Mouse (Mus musculus) liver, adult (tissue): ENCODE results near the gene Prm1.

Source experiments
- GATA4 ChIP-seq: IDR thresholded peaks from 2 replicates; pipeline ENCODE4 v1.6.1; 2014; ENCODE audit warnings: mild to moderate bottlenecking, low read length; ENCODE audit not compliant: insufficient replicate concordance

The Prm1 gene

DNA sequence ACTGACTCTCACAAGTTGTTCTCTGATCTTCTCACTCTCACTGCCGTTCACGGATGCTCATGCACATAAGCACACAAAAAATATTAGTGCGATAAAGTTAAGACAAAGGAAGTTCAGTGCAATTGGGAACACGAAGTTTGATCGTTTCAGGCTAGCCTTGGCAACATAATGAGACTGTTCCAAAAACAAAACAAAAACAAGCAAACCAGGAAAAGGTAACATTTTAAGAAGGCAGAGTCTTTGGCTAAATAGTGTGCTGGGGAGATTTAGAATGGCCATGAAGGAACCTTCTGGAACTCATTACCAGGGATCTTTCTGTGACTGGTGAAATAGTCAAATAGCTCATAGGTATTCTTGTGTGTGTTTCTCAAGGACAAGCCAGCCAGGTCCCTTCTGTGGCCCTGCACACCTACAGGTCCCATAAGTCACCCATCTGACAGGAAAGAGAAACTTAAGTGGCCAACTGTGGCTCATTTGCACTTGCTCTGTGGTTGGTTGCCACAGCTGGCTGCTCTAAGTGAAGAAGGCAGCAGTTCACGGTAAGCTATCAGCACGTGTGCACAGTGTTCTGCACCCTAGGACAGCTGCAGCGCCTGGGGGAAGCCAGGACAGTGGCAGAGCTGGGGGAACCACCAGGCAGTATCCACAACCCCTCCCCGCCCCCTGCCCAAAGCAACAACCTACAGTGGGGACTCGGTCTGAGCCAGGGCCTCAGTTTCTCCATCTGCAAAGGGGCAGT is at the start of gene Prm1:
Prm1 (minus strand) TSS at position 51 of the 739 bp plus-strand sequence.
- no peak for TF ChIP-seq GATA4

- TF ChIP-seq GATA4, result no peak
Measured at GRCm38 (mm10) chr16:10850905-10851304, 45.3 kb upstream of the Prm1 start.

GRCm38 (mm10) chr16:10849965-10850861 is 44.6 kb upstream of the Prm1 start:
- no peak for TF ChIP-seq GATA4

DNA sequence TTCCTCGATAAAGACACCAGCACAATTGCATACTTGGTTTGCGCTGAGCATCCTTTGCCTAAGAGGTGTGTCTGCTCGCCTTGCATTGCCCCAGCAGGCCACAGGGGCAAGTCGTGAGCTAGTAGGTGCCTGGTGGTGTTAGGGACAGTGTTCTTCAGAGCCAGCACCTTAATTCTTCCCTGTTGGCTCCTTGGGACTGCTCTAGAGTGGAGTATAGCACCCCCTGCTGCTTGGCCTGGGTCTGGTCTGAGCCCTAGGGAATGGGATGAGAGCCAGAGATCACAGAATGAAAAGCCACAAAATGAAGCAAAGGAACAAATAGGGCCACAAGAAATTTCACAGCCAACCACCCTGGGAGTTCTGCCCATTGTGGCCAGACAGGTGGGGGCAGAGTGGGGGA is 40.9 kb upstream of the Prm1 start:
- no peak for TF ChIP-seq GATA4

GRCm38 (mm10) chr16:10845952-10846351 is 40.3 kb upstream of the Prm1 start:
- TF ChIP-seq GATA4, result no peak

- no peak for TF ChIP-seq GATA4
Measured at GRCm38 (mm10) chr16:10844319-10844670, 38.7 kb upstream of the Prm1 start.

DNA sequence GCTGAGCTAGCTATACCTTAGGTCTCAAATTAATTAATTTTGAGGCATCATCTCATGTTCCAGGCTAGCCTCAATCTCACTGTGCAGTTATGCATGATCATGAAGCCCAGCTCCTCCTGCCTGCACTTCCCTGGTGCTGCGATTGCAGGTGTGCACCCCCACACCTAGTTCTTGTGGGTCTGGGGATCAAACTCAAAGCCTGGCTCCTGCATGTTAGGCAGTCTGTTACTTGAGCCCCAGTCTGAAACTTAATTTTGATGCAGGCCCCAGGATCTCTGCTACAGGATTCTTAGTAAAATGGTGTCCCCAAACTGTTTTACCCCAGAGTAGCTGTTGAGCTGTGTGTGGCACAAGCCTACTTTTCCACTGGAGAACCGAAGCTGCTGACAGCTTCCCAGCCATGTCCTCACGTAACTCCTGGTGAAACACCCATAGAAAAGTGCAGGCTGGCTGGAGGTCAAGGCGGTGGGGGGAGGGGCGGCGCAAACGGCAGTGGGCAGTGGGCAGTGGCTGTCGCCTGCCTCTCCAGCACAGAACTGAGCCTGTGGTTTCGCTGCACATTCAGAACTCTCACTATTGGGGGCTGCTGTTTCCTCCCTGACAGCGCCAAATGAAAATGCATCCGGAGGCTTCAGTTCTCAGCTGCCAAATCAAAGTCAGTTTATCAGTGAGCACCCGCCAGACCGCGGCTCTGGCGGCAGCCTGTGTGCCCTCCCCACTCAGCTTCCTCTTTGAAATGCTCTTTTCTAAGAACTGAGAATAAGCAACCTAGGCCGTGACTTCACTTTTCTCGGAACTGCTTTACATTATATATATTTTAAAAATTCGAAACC is 38.1 kb upstream of the Prm1 start:
- peak; percentile 70; the same call in 1 of the 2 replicates for TF ChIP-seq GATA4

GRCm38 (mm10) chr16:10842282-10842855 is 36.7 kb upstream of the Prm1 start:
- TF ChIP-seq GATA4, result no peak

DNA sequence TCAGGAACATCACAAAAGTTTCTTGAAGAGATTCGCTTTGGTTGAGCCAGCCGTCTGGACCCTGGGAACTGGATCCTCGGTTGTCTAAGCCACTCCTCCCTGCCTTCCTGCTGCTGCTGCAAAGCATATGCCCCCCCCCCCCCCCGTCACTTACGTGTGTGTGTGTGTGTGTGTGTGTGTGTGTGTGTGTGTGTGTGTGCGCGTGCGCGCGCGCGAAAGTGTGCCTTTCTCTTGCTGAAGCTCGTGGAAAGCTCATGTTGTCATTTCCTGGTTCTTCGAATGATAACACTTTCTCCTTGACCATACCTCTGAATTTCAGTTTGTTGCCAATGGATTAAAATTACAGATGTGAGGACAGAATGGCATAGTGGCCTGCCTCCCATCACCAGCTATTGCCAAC is 34.4 kb upstream of the Prm1 start:
- TF ChIP-seq GATA4, result no peak

DNA sequence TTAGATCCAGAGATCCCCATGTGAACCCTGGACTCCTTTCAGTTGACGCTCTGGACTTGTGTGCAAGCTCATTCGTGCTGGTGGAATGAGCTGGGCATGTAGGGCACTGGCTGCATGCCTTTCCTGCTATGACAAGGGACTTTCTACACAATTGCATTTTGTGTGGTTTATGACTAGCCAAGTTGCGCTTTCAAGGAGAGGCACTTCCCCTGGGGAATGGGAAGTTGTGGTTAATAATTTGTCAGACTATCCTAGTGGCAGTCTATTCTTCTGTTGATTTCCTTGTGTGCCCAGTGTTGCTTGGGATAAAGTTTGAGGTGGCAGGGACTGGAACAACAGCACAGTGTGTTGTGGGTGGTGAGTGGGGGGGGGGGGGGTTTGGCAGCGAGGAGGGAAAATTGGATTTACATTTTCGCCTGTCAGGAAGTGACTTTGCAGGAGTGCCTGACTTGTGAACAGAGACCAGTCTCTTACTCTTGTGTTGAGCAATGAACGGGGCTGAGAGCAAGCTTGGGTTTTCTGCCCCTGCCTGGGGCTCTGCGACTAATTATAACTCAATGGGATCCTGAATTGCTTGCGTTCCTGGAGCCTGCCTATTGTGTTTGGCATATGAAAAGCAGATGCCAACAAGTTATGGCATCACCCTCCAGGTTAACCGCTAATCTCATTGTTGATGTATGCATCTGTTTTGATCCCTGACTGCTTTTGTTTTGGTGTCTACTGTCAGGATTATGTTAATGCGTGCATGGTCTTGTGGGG is 33.0 kb upstream of the Prm1 start:
- TF ChIP-seq GATA4, result no peak

- TF ChIP-seq GATA4, result no peak
Measured at GRCm38 (mm10) chr16:10837903-10838302, 32.3 kb upstream of the Prm1 start.

GRCm38 (mm10) chr16:10837250-10837649 is 31.6 kb upstream of the Prm1 start:
- TF ChIP-seq GATA4, result no peak

GRCm38 (mm10) chr16:10836388-10836787 is 30.7 kb upstream of the Prm1 start:
- no peak for TF ChIP-seq GATA4

DNA sequence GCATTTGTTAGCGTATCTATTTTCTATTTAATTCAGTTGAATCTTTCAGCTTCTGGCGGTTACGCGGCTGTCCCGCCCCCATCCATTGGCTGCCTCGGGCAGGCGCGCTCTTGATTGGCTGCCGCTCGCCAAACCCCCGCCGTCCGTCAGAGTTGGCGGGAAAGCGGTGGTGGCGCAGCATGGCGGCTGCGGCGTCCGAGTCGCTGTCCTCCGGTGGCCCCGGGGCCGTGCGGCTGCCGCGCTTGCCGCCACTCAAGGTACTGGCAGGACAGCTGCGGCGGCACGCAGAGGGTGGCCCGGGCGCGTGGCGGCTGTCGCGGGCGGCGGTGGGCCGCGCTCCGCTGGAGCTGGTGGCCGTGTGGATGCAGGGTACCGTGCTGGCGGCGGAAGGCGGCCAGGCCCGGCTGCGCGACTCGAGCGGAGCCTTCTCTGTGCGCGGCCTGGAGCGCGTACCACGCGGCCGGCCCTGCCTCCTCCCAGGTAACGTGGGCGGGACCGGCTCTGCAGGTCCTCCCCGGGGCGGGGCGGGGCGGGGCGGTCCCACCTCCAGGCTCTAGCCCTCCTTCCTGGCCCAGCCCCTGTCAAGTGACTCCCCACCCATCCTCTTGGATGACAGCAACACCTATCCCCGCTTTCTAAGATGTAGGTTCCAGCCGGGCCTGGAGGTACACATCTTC is 29.4 kb upstream of the Prm1 start, which contains the start of gene Rmi2:
Rmi2 (plus strand) TSS at position 149 of the 677 bp plus-strand sequence.
- TF ChIP-seq GATA4, result no peak
